Mouse (Mus musculus) heart, postnatal 10 days (tissue): ENCODE measurements around the gene Lmln. TPM values are rescaled to one million over a fixed set of nuclear protein-coding genes. Genes with fewer than 3 reads are reported as not detected.
A peak's percentile ranks its signal among the peaks of the same experiment; 100 is the strongest.
"Not testable (repeated sequence)": the region's sequence is repeated elsewhere in the genome, so short reads cannot be mapped to it uniquely, and the experiment has no call there.

ENCODE experiments used
- DNase-seq, 2 experiments: peaks; one replicate each; pipeline ENCODE4 v3.0.0; 2021
- intact Hi-C: fragments of 180-260 bp; cut with DNase I; formaldehyde crosslinking; loops from one replicate; pipeline ENCODE4 v1.15.1; 2025
- total RNA-seq, 2 experiments: library from RNA; stranded (reverse); gene quantifications; 2 replicates each; pipeline ENCODE4 v1.2.3; 2021

Lmln gene
- total RNA-seq, result 1 to 10 TPM; 2.2 to 2.3 TPM

GRCm38 (mm10) chr16:33062024-33062681, at the start of gene Lmln:
TSS of gene Lmln (plus strand) at chr16:33062521.
- DNase-seq, result peak; percentile 93 to 94
- intact Hi-C loops, result no loop called here

- intact Hi-C loops, result no loop called here
- DNase-seq, result no peak
These were observed 48.5 kb upstream of the Lmln start for GRCm38 (mm10) chr16:33013801-33014200.

- intact Hi-C loops, result no loop called here
- no peak for DNase-seq
These were observed 47.4 kb upstream of the Lmln start for GRCm38 (mm10) chr16:33014921-33015320.

- no peak for DNase-seq
- intact Hi-C loops, result no loop called here
These were observed 46.9 kb upstream of the Lmln start for GRCm38 (mm10) chr16:33015396-33015907.

- intact Hi-C loops, result no loop called here
- DNase-seq, result no peak
These were observed 46.3 kb upstream of the Lmln start for GRCm38 (mm10) chr16:33015986-33016385.

GRCm38 (mm10) chr16:33017677-33018349, 44.5 kb upstream of the Lmln start:
- intact Hi-C loops, result no loop called here
- no peak for DNase-seq

- intact Hi-C loops, result no loop called here
These were observed 43.1 kb upstream of the Lmln start for GRCm38 (mm10) chr16:33019117-33019770.

GRCm38 (mm10) chr16:33021381-33021780, 40.9 kb upstream of the Lmln start:
- intact Hi-C loops, result no loop called here
- peak in 1 of 2 experiments; percentile 22 for DNase-seq

More at GRCm38 (mm10) chr16:33019117-33019770, 43.1 kb upstream of the Lmln start:
- no peak for DNase-seq

GRCm38 (mm10) chr16:33023750-33024149, 38.6 kb upstream of the Lmln start:
- DNase-seq, result peak; percentile 90 to 94
- intact Hi-C loops, result loop anchor here (1.0 kb wide), 2 partner anchors 132 to 210 kb away; no protein-coding TSS in a partner anchor

- intact Hi-C loops, result loop anchor here (1.0 kb wide), 2 partner anchors 131 to 211 kb away; no protein-coding TSS in a partner anchor
- DNase-seq, result no peak
These were observed 37.7 kb upstream of the Lmln start for GRCm38 (mm10) chr16:33024456-33025104.

GRCm38 (mm10) chr16:33026357-33026756, 36.0 kb upstream of the Lmln start:
- no peak for DNase-seq
- intact Hi-C loops, result no loop called here

GRCm38 (mm10) chr16:33036006-33036405, 26.3 kb upstream of the Lmln start:
- intact Hi-C loops, result no loop called here
- no peak for DNase-seq

- intact Hi-C loops, result no loop called here
- DNase-seq, result no peak
These were observed 19.6 kb upstream of the Lmln start for GRCm38 (mm10) chr16:33042682-33043081.

GRCm38 (mm10) chr16:33043268-33043667, 19.1 kb upstream of the Lmln start:
- intact Hi-C loops, result no loop called here
- no peak for DNase-seq

GRCm38 (mm10) chr16:33048004-33048403, 14.3 kb upstream of the Lmln start:
- intact Hi-C loops, result no loop called here
- DNase-seq, result no peak

- no peak for DNase-seq
- intact Hi-C loops, result no loop called here
These were observed 13.6 kb upstream of the Lmln start for GRCm38 (mm10) chr16:33048686-33049085.

GRCm38 (mm10) chr16:33049809-33050208, 12.5 kb upstream of the Lmln start:
- no peak for DNase-seq
- intact Hi-C loops, result no loop called here

- no peak for DNase-seq
- intact Hi-C loops, result no loop called here
These were observed 9.2 kb upstream of the Lmln start for GRCm38 (mm10) chr16:33053141-33053540.

GRCm38 (mm10) chr16:33054927-33055326, 7.4 kb upstream of the Lmln start:
- intact Hi-C loops, DNase-seq: not testable (repeated sequence)

- peak in 1 of 2 experiments; percentile 16 for DNase-seq
- intact Hi-C loops, result no loop called here
These were observed 6.7 kb upstream of the Lmln start for GRCm38 (mm10) chr16:33055655-33056054.
